Mouse (Mus musculus): Measurements from ENCODE around the gene Npas2. TPM values are rescaled to one million over a fixed set of nuclear protein-coding genes. Genes with fewer than 3 reads are reported as not detected.

Npas2 gene
- total RNA-seq, 2 experiments from 2014 or later: 19.8 to 21.3 TPM

DNA sequence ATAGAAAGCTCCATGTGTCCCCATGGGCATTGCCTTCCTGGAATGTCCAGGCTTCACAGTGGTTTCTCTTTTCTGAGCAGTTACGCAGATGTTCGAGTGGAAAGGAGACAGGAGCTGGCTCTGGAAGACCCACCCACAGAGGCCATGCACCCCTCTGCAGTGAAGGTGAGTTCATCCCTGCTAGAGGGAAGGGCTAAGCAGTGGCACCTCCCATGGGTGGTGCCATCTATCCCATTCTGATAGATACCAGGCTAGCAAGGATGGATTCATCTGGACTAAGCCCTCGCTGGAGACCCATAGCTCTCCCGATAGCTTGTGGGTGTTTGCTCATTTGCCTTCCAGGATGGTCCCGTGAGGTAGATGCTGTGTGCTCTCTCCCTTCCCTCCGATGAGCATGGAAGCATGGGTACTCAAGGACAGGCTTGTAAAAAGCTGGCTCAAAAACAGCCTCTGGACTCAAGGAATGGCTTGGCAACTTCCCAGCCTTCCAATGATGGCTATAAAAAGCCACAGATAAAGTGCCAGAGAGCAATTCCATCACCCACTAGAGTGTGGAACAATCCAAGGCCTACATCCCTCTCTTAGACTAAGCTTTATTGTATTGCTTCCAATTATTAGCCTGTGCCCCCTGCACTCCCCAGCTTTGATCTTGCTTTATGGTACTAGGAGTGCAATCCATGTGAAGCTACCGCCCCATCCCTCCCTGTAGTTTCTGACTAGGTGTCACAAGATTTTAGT, 137.5 kb downstream of the Npas2 start:
- no peak for DNase-seq (ENCODE audit: low spot score in 2 of 2)

DNA sequence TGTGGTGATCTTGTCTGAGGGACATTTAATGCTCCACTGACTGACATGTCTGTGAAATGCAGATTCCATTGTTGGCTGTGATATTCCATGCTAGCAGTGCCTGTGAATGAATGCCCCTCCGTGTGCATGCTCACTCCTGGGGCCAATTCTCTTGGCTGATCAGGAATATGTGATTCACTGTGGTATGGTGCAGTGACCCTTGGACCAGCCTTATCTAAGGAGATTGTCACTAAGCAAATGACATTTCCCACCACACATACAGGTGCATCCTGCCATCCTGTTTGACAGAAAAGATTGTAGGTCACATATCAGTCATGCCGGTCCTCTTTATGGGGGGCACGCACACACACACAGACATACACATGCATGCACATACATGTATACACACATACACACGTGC, 138.9 kb downstream of the Npas2 start:
- no peak for DNase-seq (ENCODE audit: low spot score in 2 of 2)

DNA sequence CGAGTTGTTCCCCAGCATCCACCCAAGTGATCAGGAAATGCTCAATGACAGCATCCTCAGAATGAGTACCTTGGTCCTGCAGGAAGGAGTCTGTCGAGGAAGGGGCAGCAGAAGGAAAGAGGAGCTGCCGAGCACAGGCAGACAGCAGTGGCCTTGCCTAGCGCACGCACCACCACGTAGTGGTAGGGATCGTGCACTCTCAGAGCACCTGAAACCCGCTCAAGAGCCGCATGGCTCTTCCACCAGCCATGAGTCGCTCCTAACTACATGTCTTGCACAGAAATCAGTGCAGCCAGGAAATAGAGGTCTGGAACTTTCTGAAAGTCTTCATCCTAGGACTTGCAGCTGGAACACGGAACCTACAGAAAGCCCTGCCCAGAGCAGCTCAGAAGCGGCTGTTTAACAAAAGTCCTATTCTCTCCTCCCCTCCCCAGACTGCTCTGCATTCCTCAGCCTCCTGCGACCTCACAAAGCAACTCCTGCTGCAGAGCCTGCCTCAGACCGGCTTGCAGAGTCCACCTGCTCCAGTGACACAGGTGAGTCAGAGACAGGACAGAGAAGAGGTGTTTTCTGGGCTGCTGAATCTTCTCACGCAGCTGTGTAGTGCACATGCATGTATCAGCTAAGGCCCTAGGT, 142.1 kb downstream of the Npas2 start:
- DNase-seq (ENCODE audit: low spot score in 2 of 2): no peak

DNA sequence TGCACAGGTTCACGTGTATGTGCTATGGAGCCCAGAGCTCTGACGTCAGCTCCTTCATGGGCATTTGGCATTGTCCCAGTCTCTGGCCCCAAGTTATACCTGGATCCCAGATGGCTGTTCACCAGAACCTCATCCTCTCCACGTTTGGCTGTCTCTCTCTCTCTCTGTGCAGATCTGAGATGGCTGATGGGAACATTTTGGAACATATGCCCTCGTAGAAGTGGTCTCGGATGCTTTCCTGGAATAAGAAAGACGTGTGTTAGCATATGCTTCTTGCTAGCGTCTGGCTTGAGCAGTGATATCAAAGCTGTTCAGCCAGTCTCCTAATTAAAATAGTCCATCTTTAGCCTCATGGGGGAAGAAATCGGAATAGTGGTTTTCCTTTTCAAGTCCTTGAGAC, 143.3 kb downstream of the Npas2 start:
- no peak for DNase-seq (ENCODE audit: low spot score in 2 of 2)

DNA sequence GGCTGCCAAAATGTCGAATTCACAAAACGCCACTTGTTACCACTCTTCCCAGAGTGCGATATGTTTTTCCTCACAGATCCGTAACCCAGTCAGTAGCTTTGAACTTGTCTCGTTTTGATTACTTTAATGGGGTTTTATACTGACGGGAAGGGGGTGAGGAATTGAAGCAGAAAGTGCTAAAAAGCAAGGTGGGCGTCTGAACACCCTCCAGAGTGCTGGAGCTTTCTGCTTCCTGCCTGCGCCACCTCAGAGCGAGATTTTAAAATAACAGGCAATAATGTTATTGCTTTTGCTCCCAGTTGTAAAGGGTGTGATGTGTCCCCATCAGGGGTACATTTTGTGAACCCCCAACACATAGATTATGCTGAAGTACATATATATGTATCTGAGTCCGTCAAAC, 145.3 kb downstream of the Npas2 start:
- no peak for DNase-seq (ENCODE audit: low spot score in 2 of 2)

DNA sequence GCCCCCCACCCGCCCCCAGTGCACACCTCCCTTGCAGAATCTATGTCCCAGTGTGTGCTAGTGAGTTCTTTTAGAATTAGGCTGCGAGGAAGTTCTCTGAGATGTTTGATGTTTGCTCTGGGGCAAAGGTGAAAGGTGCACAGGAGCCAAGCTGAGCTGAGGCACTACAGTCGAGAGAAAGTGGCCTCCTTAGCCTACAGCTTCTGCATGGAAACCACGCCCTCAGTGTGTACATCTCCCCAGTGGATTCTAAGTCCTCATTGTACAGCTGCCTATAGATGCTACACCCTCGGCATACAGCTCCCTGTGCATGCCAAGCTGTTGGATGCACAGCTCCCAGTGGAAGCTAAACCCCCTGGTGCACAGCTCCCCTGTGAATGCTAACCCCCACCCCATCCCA, 145.9 kb downstream of the Npas2 start:
- no peak for DNase-seq (ENCODE audit: low spot score in 2 of 2)

DNA sequence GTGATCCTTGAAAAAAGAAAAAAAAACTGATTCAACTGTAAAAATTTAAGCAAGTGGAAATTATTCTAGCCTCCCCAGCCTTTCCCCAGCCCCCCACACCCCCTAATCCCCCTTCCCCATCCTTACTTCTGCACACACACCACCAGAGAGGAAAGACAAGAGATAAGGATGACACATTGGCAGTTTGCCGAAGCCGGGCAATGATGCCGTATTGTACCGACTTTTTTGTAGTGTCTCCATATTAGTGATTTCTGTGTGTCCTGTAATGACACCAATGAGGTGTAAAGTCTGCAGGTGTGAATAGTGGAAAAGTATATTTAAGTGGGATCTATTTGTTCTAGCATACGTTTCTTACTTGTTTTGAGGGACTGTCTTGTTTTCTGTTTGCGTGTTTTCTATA, 146.6 kb downstream of the Npas2 start:
- DNase-seq (ENCODE audit: low spot score in 2 of 2): no peak

DNA sequence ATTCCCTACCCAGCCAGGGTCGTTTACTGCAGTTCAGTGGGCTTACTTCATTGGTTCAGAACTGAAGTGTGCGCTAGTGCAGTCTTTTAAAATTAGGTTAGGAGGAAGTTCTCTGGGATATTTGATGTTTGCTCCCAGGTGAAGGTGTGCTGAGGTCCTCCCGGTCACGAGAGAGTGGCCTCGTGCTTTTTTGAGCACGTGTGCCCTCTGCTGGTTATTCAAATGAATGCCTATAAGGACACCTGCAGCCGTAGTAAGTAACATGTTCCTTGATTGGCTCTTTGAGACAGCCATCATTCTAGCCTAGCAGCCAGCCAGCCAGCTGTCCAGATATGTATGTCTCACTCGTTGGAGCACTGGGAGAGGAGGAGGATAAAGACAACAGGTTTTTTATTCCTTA, 147.1 kb downstream of the Npas2 start:
- peak in 1 of 2 experiments; percentile 53 for DNase-seq (ENCODE audit: low spot score in 2 of 2)

DNA sequence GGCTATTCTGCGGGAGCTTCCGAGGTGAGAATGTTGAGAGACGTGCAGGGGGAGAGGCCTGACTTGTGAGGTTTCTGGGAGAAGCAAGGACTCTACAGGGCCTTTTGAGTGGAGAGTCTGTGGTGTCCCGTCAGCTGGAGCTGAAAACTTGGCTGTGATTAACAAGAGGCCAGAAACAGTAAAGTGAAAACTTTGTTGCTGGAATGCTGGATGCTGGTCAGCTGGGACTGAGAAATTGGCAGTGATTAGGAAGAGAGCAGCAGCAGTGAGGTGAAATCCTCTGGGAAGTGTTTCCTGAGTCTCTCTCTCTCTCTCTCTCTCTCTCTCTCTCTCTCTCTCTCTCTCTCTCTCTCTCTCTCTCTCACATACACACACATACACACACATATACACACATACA, 148.3 kb downstream of the Npas2 start:
- no peak for DNase-seq (ENCODE audit: low spot score in 2 of 2)

DNA sequence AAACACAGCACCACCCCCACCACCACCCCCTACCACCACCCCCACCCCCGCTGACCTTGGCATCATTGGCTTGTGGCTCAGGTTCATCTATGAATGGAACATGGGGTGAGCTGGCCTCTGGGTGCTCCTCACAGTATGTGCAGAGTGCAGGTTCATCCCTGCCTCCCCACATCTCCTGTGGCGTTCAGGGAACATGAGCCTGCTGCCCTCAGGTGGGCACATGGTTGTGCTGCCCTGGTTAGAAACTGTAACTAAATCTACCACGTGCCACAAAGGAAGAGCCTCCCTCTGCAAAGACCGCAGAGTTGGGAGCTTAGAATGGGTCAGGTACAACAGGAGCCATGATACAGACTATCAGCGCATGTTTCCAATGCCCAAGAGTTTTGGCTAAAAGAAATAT, 149.7 kb downstream of the Npas2 start:
- DNase-seq (ENCODE audit: low spot score in 2 of 2): no peak

DNA sequence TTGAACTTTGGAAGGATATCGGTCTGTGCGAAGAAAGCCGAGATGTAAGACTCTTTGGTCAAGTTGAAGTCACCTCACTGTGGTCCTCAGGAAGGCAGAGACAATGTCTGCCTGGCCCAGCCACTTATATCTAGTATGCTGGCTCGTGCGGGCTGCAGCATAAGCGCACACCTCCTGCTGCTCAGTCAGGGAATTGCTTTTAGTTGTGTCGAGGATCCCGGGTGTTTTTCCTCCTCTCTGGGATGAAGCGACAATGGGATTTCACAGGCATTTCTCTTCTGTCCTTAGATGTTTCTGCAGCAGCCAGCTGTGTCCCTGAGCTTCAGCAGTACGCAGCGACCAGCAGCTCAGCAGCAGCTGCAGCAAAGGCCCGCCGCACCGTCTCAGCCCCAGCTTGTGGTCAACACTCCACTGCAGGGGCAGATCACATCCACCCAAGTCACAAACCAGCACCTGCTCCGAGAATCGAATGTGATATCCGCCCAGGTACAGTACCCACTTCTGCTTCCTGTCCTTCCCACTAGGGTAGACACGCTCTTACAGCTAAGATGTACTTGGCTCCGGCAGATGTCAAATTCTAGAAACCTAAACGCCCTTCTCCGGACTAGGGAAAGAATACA, 151.6 kb downstream of the Npas2 start:
- peak; percentile 40 to 48 for DNase-seq (ENCODE audit: low spot score in 2 of 2)

DNA sequence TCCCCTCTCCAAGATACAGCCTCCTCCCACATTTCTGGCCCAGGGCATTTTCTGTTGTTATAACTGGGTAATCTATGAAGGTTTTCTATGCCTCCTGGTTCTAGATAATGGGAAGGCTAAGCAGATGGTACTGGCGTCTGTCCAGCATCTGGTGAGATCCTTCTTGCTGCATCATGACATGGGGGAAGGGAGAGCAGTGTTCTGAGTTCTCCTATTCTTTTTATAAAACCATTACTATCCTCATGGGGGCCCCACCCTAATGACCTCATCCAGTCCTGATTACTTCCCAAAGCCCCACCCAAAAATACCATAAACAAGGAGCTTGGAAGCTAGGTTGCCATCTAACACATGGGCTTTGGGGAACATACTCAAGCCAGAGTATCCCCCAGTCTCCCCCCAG, 155.5 kb downstream of the Npas2 start:
- peak; percentile 53 to 55 for DNase-seq (ENCODE audit: low spot score in 2 of 2)

DNA sequence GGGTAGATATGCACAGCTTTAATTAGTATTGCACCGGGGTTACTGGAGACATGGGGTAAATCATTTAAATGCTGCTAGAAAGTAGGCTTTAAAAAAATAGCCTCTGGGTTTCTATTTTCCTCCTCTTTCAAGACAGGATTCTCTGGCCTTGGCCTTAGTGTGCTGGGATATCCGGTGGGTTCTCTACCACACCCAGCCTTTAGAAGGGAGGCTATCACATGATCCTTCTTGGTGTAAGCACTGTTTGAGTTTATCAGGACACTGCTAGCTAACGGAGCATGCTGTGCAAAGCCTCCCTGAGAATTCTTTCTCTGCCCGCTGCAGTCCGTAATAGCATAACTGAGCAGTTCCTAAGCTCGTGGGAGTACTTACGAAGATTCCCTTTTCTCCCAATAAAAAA, 155.9 kb downstream of the Npas2 start:
- no peak for DNase-seq (ENCODE audit: low spot score in 2 of 2)

DNA sequence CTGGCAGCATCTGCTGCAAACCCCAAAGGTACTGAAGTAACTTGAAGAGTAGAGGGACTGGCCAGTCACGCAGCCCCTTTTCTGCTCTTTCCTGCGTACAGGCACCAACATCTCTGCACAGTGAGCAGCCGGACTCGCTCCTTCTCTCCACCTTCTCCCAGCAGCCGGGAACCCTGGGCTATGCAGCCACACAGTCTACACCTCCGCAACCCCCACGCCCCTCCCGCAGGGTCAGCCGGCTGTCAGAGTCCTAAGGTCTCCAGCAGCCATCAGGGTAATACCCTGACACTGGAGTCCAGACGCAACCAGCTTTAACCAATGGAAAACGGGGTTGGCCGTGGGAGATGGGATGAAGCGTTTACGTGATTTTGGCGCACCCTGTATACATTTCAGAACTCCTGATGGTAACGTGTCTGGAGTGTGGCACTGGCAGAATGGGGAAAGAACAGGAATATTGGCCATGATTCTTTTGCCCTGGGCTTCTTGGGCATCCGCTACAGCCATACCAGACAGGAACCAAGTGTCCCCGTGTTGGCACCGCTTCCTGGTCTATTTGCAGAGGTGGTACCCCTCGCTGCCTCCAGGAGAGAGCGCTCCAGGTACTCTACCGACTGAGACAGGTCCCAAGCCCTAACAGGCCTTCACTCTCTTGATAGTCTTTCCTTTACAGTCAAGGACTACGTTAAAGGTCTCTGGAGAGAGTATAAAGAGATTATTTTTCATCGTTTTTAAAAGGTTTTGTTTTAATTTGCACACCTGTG, 168.4 kb downstream of the Npas2 start:
- no peak for DNase-seq (ENCODE audit: low spot score in 2 of 2)

DNA sequence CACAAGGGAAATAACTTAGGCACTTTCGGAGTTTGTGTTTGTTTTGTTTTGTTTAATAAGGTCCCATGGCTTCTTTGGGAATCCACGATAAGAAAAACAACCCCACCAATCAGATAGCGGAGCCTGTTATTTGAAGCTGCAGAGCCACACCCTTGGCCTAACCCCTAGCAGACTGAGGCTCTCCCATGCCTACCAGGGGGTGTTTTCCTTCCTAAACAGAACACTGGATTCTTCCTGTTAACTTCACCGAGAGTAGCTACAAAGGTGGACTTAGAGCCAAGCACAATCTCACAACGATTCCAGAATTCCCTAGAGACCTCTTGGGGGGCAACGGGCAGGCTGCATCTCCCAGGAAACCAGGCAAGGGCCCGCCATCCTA, 169.0 kb downstream of the Npas2 start:
- no peak for DNase-seq (ENCODE audit: low spot score in 2 of 2)

DNA sequence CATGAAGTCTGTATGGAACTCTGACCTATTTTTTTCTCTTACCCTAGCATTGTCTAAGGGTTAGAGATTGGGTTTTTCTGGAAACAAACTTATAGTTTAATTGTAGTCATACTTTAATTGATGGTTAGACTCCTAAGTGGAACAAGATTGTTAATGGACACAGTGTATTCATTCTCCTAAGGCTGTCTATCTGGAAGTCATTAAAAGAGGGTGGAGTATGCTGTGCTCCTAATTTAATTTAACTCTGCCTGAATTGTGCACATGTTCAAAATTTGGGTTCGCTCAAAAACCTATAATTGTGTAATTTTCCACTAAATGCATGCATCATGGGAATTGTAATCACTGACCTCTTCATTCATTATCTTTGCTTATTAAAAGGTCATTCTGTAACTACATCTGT, 172.0 kb downstream of the Npas2 start:
- no peak for DNase-seq (ENCODE audit: low spot score in 2 of 2)

DNA sequence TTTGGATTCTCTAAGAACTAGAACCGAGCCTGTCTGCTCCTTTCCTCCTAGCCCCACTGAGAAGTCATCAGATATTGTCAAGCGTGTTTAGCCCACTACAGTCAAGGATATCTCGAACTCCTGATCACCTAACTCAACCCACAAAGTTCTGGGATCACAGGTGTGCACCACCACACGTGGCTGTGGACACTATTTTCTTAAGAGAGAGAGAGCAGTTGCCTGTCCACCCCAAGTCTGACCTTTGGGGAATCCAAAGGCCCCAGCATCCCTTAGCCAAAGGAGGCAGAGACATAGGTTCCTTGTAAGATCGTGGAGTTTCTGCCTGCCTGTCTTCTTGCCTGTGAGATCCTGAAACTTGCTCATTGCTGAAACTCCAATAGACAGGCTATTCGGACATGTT, 173.5 kb downstream of the Npas2 start:
- no peak for DNase-seq (ENCODE audit: low spot score in 2 of 2)

DNA sequence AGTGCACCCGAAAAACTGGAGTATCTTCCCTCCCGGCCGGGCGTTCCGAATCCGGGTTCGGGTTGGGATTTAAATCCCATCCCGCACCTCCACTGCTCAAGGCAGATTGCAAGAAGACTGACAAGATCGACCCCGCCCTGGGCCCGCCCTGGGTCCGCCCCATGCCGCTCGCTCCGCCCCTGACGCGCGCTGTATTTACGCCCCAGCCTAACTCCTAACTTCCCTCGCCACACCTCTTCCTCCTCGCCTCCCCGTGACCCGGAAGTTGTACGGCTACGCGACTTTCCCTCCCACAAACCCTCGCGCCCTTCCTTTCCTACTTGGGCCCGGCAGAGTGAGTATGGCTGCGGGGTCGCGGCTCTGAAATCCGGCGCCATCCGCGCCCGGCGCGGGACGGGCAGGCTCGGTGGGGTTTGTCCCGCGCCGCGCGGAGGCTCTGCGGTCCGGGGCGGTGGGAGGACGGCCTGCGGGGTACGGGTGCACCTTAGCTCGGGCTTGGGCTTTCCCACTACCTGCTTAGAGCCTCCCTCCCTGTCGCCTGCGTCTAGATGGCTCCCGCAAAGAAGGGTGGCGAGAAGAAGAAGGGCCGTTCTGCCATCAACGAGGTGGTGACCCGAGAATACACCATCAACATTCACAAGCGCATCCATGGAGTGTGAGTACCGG, 174.2 kb downstream of the Npas2 start, which contains the start of gene Rpl31:
Gene Rpl31 (plus strand): TSS at position 242 of the 666 bp plus-strand sequence.
- DNase-seq (ENCODE audit: low spot score in 2 of 2): peak; percentile 95 to 97

DNA sequence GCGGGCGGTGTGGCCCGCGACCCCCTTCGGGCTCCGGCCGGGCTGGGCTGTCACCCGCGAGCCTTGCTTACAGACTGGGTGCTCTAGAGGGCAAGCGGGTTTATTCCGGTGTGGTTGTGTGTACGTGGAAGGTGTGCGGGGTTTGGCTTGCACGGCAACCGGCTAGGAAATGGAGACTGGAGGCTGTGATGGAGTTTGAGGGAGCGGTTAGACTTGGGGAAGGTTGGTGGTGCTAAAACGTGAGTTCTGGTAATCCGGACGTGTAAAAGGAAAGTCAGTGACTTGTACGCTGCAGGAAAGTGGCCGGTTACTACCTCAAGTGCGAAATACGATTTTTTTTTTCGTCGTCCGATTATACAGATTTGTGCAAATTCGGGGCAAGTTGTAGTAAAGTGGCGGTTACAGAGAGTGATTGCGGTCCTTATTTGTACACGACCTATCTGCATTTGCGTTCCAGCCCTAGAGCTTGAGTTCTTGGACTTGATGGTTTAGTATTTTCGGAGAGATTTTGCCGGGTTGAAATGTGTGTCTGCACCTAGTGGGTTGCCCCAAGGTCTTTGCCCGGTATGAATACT, 174.8 kb downstream of the Npas2 start:
- no peak for DNase-seq (ENCODE audit: low spot score in 2 of 2)

DNA sequence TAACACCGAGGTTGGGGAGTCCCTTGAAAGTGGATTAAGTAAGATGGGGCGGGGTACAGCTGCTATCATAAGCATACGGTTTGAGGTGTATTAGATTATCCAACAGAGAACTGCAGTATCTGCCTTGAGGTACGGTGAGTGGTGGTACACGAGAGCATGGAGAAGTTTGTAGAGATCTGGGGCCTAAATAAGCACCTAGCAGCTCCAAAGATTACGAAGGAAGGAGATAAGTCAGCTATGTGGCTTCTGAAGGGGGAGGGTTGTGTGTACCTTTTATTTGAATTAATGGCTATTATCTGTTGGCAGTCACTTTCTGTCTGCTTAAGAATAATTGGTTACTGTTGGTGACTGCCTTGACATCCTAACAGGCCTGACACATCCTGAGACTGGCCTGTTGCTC, 176.9 kb downstream of the Npas2 start:
- no peak for DNase-seq (ENCODE audit: low spot score in 2 of 2)
